Mouse (Mus musculus): ENCODE data around the gene Hist1h1e. TPM values are rescaled to one million over a fixed set of nuclear protein-coding genes. Genes with fewer than 3 reads are reported as not detected.
"Not testable (repeated sequence)": the region's sequence is repeated elsewhere in the genome, so short reads cannot be mapped to it uniquely, and the experiment has no call there.

Gene Hist1h1e
- 0.35 and 0.41 TPM in 2 replicates for polyA plus RNA-seq (2012; rRNA removed)

GRCm38 (mm10) chr13:23622175-23622671, at the start of gene Hist1h1e:
TSS of gene Hist1h1e (minus strand) at chr13:23622558.
- not testable (repeated sequence) for H3K27me3 ChIP-seq (ENCODE audit: control insufficient read depth, insufficient read depth, low read length); H3K4me1 ChIP-seq (ENCODE audit: control insufficient read depth, insufficient read depth, low read length); H3K36me3 ChIP-seq (ENCODE audit: control insufficient read depth, insufficient read depth, low read length)
- TF ChIP-seq POLR2A (IDR thresholded peaks at IDR 0.05; ENCODE audit: control insufficient read depth, low read depth, low read length), result peak; percentile 87
- Histone ChIP-seq H3K27ac (ENCODE audit: control insufficient read depth, insufficient read depth, low read depth, low read length) (peak within 1 kb of the TSS; percentile 68), H3K4me3 (ENCODE audit: control insufficient read depth, low read depth, low read length) (peak within 1 kb of the TSS; percentile 74)

- H3K27ac ChIP-seq (ENCODE audit: control insufficient read depth, insufficient read depth, low read depth, low read length), result no peak overlapping the region
- H3K4me3 ChIP-seq (ENCODE audit: control insufficient read depth, low read depth, low read length), result no peak overlapping the region
- no peaks in the 10 kb centered on the region for H3K27me3 ChIP-seq (ENCODE audit: control insufficient read depth, insufficient read depth, low read length)
- TF ChIP-seq POLR2A (IDR thresholded peaks at IDR 0.05; ENCODE audit: control insufficient read depth, low read depth, low read length) (no peak), CTCF (IDR thresholded peaks at IDR 0.05; ENCODE audit: control insufficient read depth, insufficient read depth, insufficient replicate concordance, low read depth, low read length) (no peak)
- no peaks in the 10 kb centered on the region for H3K4me1 ChIP-seq (ENCODE audit: control insufficient read depth, insufficient read depth, low read length)
- no peaks in the 10 kb centered on the region for H3K36me3 ChIP-seq (ENCODE audit: control insufficient read depth, insufficient read depth, low read length)
Measured at GRCm38 (mm10) chr13:23662536-23662935, 40.2 kb upstream of the Hist1h1e start.

- Histone ChIP-seq H3K27me3 (ENCODE audit: control insufficient read depth, insufficient read depth, low read length) (no peaks in the 10 kb centered on the region), H3K4me3 (ENCODE audit: control insufficient read depth, low read depth, low read length) (no peak overlapping the region), H3K4me1 (ENCODE audit: control insufficient read depth, insufficient read depth, low read length) (no peaks in the 10 kb centered on the region), H3K36me3 (ENCODE audit: control insufficient read depth, insufficient read depth, low read length) (no peaks in the 10 kb centered on the region), H3K27ac (ENCODE audit: control insufficient read depth, insufficient read depth, low read depth, low read length) (no peak overlapping the region)
- TF ChIP-seq CTCF (IDR thresholded peaks at IDR 0.05; ENCODE audit: control insufficient read depth, insufficient read depth, insufficient replicate concordance, low read depth, low read length) (no peak), POLR2A (IDR thresholded peaks at IDR 0.05; ENCODE audit: control insufficient read depth, low read depth, low read length) (no peak)
Measured at GRCm38 (mm10) chr13:23659636-23660366, 37.4 kb upstream of the Hist1h1e start.

GRCm38 (mm10) chr13:23630653-23631052, 8.3 kb upstream of the Hist1h1e start:
- Histone ChIP-seq H3K4me3 (ENCODE audit: control insufficient read depth, low read depth, low read length) (no peak overlapping the region), H3K4me1 (ENCODE audit: control insufficient read depth, insufficient read depth, low read length) (no peaks in the 10 kb centered on the region), H3K27ac (ENCODE audit: control insufficient read depth, insufficient read depth, low read depth, low read length) (no peak overlapping the region), H3K36me3 (ENCODE audit: control insufficient read depth, insufficient read depth, low read length) (no peaks in the 10 kb centered on the region), H3K27me3 (ENCODE audit: control insufficient read depth, insufficient read depth, low read length) (no peaks in the 10 kb centered on the region)
- TF ChIP-seq CTCF (IDR thresholded peaks at IDR 0.05; ENCODE audit: control insufficient read depth, insufficient read depth, insufficient replicate concordance, low read depth, low read length) (no peak), POLR2A (IDR thresholded peaks at IDR 0.05; ENCODE audit: control insufficient read depth, low read depth, low read length) (no peak)

GRCm38 (mm10) chr13:23622861-23623450, 598 bp upstream of the Hist1h1e start:
- TF ChIP-seq POLR2A (IDR thresholded peaks at IDR 0.05; ENCODE audit: control insufficient read depth, low read depth, low read length) (no peak), CTCF (IDR thresholded peaks at IDR 0.05; ENCODE audit: control insufficient read depth, insufficient read depth, insufficient replicate concordance, low read depth, low read length) (no peak)
- Histone ChIP-seq H3K27me3 (ENCODE audit: control insufficient read depth, insufficient read depth, low read length) (no peaks in the 10 kb centered on the region), H3K4me3 (ENCODE audit: control insufficient read depth, low read depth, low read length) (no peak overlapping the region), H3K27ac (ENCODE audit: control insufficient read depth, insufficient read depth, low read depth, low read length) (peak overlapping the region; percentile 54; the same call in 1 of the 2 replicates), H3K4me1 (ENCODE audit: control insufficient read depth, insufficient read depth, low read length) (peaks cover 3% of the 10 kb centered on the region; the same call in 1 of the 2 replicates), H3K36me3 (ENCODE audit: control insufficient read depth, insufficient read depth, low read length) (no peaks in the 10 kb centered on the region)

GRCm38 (mm10) chr13:23621532-23622174, 705 bp downstream of the Hist1h1e start:
- no peaks in the 10 kb centered on the region for H3K27me3 ChIP-seq (ENCODE audit: control insufficient read depth, insufficient read depth, low read length)
- peaks cover 3% of the 10 kb centered on the region; the same call in 1 of the 2 replicates for H3K4me1 ChIP-seq (ENCODE audit: control insufficient read depth, insufficient read depth, low read length)
- TF ChIP-seq CTCF (IDR thresholded peaks at IDR 0.05; ENCODE audit: control insufficient read depth, insufficient read depth, insufficient replicate concordance, low read depth, low read length), result no peak
- no peak for TF ChIP-seq POLR2A (IDR thresholded peaks at IDR 0.05; ENCODE audit: control insufficient read depth, low read depth, low read length)

More at GRCm38 (mm10) chr13:23621532-23622174, 705 bp downstream of the Hist1h1e start:
- H3K27ac ChIP-seq (ENCODE audit: control insufficient read depth, insufficient read depth, low read depth, low read length), result no peak overlapping the region; the same call in none of the 2 replicates
- peak overlapping the region; percentile 74 for H3K4me3 ChIP-seq (ENCODE audit: control insufficient read depth, low read depth, low read length)
- H3K36me3 ChIP-seq (ENCODE audit: control insufficient read depth, insufficient read depth, low read length), result no peaks in the 10 kb centered on the region

All from testis, adult 2 months (tissue).